Mouse (Mus musculus) splenic B cell, adult 2 months (primary cell): ENCODE data around the gene 4930449I24Rik.
"Not testable (repeated sequence)": the region's sequence is repeated elsewhere in the genome, so short reads cannot be mapped to it uniquely, and the experiment has no call there.

ENCODE experiments used
- DNase-seq: peaks from one replicate; pipeline ENCODE4 v3.0.0-alpha.2; 2011; ENCODE audit warnings: low read depth, low spot score
- H3K27me3 ChIP-seq: 2 replicates; pipeline ENCODE4 v1.6.1; 2012; ENCODE audit warnings: mild to moderate bottlenecking, low read length, moderate library complexity, mixed read lengths; ENCODE audit not compliant: control insufficient read depth, poor library complexity, insufficient read depth, severe bottlenecking
- H3K36me3 ChIP-seq: 2 replicates; pipeline ENCODE4 v1.6.1; 2012; ENCODE audit warnings: mild to moderate bottlenecking, low read length, moderate library complexity, mixed read lengths; ENCODE audit not compliant: control insufficient read depth, poor library complexity, insufficient read depth, severe bottlenecking

The 4930449I24Rik gene

GRCm38 (mm10) chr5:146502099-146502498 lies at the start of gene 4930449I24Rik:
Gene 4930449I24Rik, plus strand, starts transcription at chr5:146502399.
- not testable (repeated sequence) for DNase-seq, H3K36me3 ChIP-seq

GRCm38 (mm10) chr5:146453556-146453955 lies 48.6 kb upstream of the 4930449I24Rik start:
- Histone ChIP-seq H3K27me3 (no peaks in the 10 kb centered on the region; the same call in 1 of the 2 replicates), H3K36me3 (no peaks in the 10 kb centered on the region)
- no peak for DNase-seq

More at GRCm38 (mm10) chr5:146502099-146502498, at the start of gene 4930449I24Rik:
- not testable (repeated sequence) for H3K27me3 ChIP-seq

GRCm38 (mm10) chr5:146461612-146462011 lies 40.6 kb upstream of the 4930449I24Rik start:
- no peaks in the 10 kb centered on the region for H3K36me3 ChIP-seq
- H3K27me3 ChIP-seq: no peaks in the 10 kb centered on the region; the same call in 1 of the 2 replicates
- no peak for DNase-seq

- Histone ChIP-seq H3K27me3 (no peaks in the 10 kb centered on the region), H3K36me3 (no peaks in the 10 kb centered on the region)
- DNase-seq: no peak
Observed at GRCm38 (mm10) chr5:146466663-146467062, 35.5 kb upstream of the 4930449I24Rik start.

- Histone ChIP-seq H3K27me3 (no peaks in the 10 kb centered on the region), H3K36me3 (no peaks in the 10 kb centered on the region)
- no peak for DNase-seq
Observed at GRCm38 (mm10) chr5:146468311-146468710, 33.9 kb upstream of the 4930449I24Rik start.

- Histone ChIP-seq H3K36me3 (no peaks in the 10 kb centered on the region), H3K27me3 (peaks cover 1% of the 10 kb centered on the region; the same call in 1 of the 2 replicates)
- DNase-seq: no peak
Observed at GRCm38 (mm10) chr5:146470821-146471220, 31.4 kb upstream of the 4930449I24Rik start.

GRCm38 (mm10) chr5:146471311-146471710 lies 30.9 kb upstream of the 4930449I24Rik start:
- DNase-seq: no peak
- Histone ChIP-seq H3K27me3 (peaks cover 1% of the 10 kb centered on the region; the same call in 1 of the 2 replicates), H3K36me3 (no peaks in the 10 kb centered on the region)

GRCm38 (mm10) chr5:146471821-146472220 lies 30.4 kb upstream of the 4930449I24Rik start:
- H3K36me3 ChIP-seq: no peaks in the 10 kb centered on the region
- peaks cover 1% of the 10 kb centered on the region; the same call in 1 of the 2 replicates for H3K27me3 ChIP-seq
- no peak for DNase-seq

- not testable (repeated sequence) for DNase-seq, H3K27me3 ChIP-seq, H3K36me3 ChIP-seq
Observed at GRCm38 (mm10) chr5:146479564-146479963, 22.6 kb upstream of the 4930449I24Rik start.

- not testable (repeated sequence) for H3K36me3 ChIP-seq, DNase-seq, H3K27me3 ChIP-seq
Observed at GRCm38 (mm10) chr5:146481665-146482064, 20.5 kb upstream of the 4930449I24Rik start, which contains the start of gene Gm6408. Gene Gm6408, plus strand, starts transcription at chr5:146481965.

- not testable (repeated sequence) for H3K27me3 ChIP-seq, DNase-seq, H3K36me3 ChIP-seq
Observed at GRCm38 (mm10) chr5:146488959-146489358, 13.2 kb upstream of the 4930449I24Rik start.

- not testable (repeated sequence) for H3K36me3 ChIP-seq, DNase-seq, H3K27me3 ChIP-seq
Observed at GRCm38 (mm10) chr5:146491063-146491462, 11.1 kb upstream of the 4930449I24Rik start, which contains the start of gene Gm6370. Gene Gm6370, plus strand, starts transcription at chr5:146491363.

- H3K27me3 ChIP-seq, DNase-seq, H3K36me3 ChIP-seq: not testable (repeated sequence)
Observed at GRCm38 (mm10) chr5:146513823-146514222, 11.6 kb downstream of the 4930449I24Rik start, which contains the start of gene Gm3402. Gene Gm3402, plus strand, starts transcription at chr5:146514123.

GRCm38 (mm10) chr5:146525501-146525900 lies 23.3 kb downstream of the 4930449I24Rik start, which contains the start of gene Gm3404:
Gene Gm3404, plus strand, starts transcription at chr5:146525801.
- not testable (repeated sequence) for H3K36me3 ChIP-seq, DNase-seq, H3K27me3 ChIP-seq

- H3K27me3 ChIP-seq, DNase-seq, H3K36me3 ChIP-seq: not testable (repeated sequence)
Observed at GRCm38 (mm10) chr5:146537347-146537746, 35.1 kb downstream of the 4930449I24Rik start, which contains the start of gene Gm3409. Gene Gm3409, plus strand, starts transcription at chr5:146537647.
